Mouse (Mus musculus) forebrain, embryonic 12.5 days (tissue): ENCODE results near the gene Eqtn. TPM values are rescaled to one million over a fixed set of nuclear protein-coding genes. Genes with fewer than 3 reads are reported as not detected.

Experiments
- ATAC-seq: fragments of 200-750 bp; cut with Nextera tagmentation; 2 replicates; pipeline ENCODE4 v1.8.0; 2017; ENCODE audit warnings: moderate TSS enrichment; ENCODE audit not compliant: low FRiP score
- H3K27ac ChIP-seq: fragments of 300-500 bp; sonication (generic); 2 replicates; pipeline ENCODE4 v1.5.1; 2016; ENCODE audit warnings: mild to moderate bottlenecking
- H3K27me3 ChIP-seq: fragments of 300-500 bp; sonication (generic); 2 replicates; pipeline ENCODE4 v1.6.1; 2016; ENCODE audit warnings: mild to moderate bottlenecking
- H3K36me3 ChIP-seq: fragments of 300-500 bp; sonication (generic); replicated peaks from 2 replicates; pipeline ENCODE4 v1.6.1; 2016; ENCODE audit warnings: mild to moderate bottlenecking
- H3K4me1 ChIP-seq: fragments of 300-500 bp; sonication (generic); 2 replicates; pipeline ENCODE4 v1.6.1; 2016
- H3K4me2 ChIP-seq: fragments of 300-500 bp; sonication (generic); 2 replicates; pipeline ENCODE4 v1.6.1; 2016; ENCODE audit warnings: mild to moderate bottlenecking, moderate library complexity
- H3K4me3 ChIP-seq: fragments of 300-500 bp; sonication (generic); replicated peaks from 2 replicates; pipeline ENCODE4 v1.5.1; 2016; ENCODE audit warnings: mild to moderate bottlenecking
- H3K9ac ChIP-seq: fragments of 300-500 bp; sonication (generic); 2 replicates; pipeline ENCODE4 v1.6.1; 2016; ENCODE audit warnings: mild to moderate bottlenecking
- H3K9me3 ChIP-seq: fragments of 300-500 bp; sonication (generic); 2 replicates; pipeline ENCODE4 v1.6.1; 2016
- WGBS: fragments of 180-500 bp; shearing (Covaris S2); methylation state at CpG from one replicate; pipeline ENCODE4 v1.1.7; 2016; 5-methylcytosine and 5-hydroxymethylcytosine counted together
- polyA plus RNA-seq: library from polyadenylated mRNA; unstranded; fragments of >200 nt; fragmentation: Nextera tagmentation; extraction: Ambion mirVana; gene quantifications from 2 replicates; pipeline ENCODE4 v1.2.1, GENCODE M21; 2016

Gene Eqtn
- polyA plus RNA-seq, result 0.18 TPM in 1 of 2 replicates, not detected in the other

DNA sequence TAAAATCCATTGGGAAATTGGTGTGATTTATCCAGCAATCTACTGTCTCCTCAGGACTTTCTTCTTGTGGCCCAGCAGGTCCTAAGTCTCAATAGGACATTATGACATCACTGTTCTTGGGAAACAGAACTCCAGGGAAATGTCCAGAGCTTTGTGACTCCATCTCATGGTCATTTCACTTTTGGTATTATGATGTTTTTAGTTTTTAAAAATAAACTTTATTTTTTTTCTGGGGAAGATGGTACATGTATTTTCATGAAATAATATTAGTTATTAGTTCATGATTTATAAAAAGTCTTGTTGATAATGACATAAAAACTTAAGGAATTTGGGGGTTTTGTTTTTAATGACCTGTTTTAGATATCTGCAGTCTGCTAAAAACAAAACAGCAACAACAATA, at the start of gene Eqtn:
TSS of gene Eqtn (minus strand) at position 101 of the 400 bp plus-strand sequence.
- Histone ChIP-seq H3K4me3 (no peak within 1 kb of the TSS), H3K27me3 (no peaks in the 10 kb centered on the region), H3K36me3 (no peaks in the 10 kb centered on the region), H3K9me3 (no peaks in the 10 kb centered on the region), H3K4me1 (no peaks in the 10 kb centered on the region), H3K27ac (no peak within 1 kb of the TSS), H3K4me2 (no peak within 1 kb of the TSS), H3K9ac (no peak within 1 kb of the TSS)
- ATAC-seq, result no peak

DNA sequence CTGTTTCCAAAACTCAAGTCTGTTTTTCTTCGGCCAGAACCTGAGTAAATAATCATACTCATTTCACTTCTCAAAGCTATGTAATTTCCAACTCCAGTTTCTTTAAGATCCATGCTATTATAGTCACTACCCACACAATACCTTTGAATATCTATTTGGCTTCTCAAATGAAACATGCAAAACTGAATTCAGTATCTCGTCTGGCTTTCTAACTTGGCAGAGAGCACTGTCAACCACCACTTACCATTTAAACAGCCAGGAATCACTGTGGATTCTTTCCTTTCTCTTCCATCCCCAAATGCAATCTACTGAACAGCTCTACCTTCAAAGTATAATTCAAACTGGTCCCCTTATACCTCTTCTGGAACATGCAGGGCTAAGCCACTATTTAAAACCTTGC, 44.7 kb upstream of the Eqtn start:
- H3K4me2 ChIP-seq, result no peak overlapping the region
- H3K27ac ChIP-seq, result no peak overlapping the region
- H3K4me3 ChIP-seq, result no peak overlapping the region
- H3K9ac ChIP-seq, result no peak overlapping the region
- WGBS, result 90% methylated on average over 2 of the region's 2 CpGs
- no peaks in the 10 kb centered on the region for H3K27me3 ChIP-seq
- no peak for ATAC-seq
- H3K36me3 ChIP-seq, result peaks cover 31% of the 10 kb centered on the region
- peaks cover 15% of the 10 kb centered on the region for H3K4me1 ChIP-seq
- H3K9me3 ChIP-seq, result no peaks in the 10 kb centered on the region

DNA sequence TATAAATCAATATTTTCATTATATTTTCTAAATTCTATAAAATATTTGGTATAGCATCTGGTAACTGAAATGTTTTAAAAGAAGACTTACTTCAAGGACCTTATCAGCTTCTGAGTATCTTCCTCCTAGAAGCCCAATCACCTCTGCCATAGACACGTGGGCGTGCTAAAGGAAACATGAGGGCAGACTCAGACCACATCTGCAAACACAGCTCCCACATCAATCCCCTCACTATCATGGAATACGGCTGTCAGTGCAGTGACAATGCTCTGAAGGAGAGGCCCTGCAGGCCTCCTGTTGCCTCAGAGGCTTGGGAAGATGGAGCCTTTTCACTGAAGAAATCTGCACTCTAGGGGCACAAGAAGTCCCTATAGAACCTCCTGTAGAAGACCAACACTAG, 24.1 kb upstream of the Eqtn start:
- Histone ChIP-seq H3K4me2 (no peak overlapping the region), H3K9me3 (no peaks in the 10 kb centered on the region), H3K27me3 (no peaks in the 10 kb centered on the region), H3K9ac (no peak overlapping the region), H3K27ac (no peak overlapping the region), H3K36me3 (peaks cover 50% of the 10 kb centered on the region), H3K4me3 (no peak overlapping the region), H3K4me1 (no peaks in the 10 kb centered on the region)
- no peak for ATAC-seq
- WGBS, result 95% methylated on average over 3 of the region's 3 CpGs

DNA sequence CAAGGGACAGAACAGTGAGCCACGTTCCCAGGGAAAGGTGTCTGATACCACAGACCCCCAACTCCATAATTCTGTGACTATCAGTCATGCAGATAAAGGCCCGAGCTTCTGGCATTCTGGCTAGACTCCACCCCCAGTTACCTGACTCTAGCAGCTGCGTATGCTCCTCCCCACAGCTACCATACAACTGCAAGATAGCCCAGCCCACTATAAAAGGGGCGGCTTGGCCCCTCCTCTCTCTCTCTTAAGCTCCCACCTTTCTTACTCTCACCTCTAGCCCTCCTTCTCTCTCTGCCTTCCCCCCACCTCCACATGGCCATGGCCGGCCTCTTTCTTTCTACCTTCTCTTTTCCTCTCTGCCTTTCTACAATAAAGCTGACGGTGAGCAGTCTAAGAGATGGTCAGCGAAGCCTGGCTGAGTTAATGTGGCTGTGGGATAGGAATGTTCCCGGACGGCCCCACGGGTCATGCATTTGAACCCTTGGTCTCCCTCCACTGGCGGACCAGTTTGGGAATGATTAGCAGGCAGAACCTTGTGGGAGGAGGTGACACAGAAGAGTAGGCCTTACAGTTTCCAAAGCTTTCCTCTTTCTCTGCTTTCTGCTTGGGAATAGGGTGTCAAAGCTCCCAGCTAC, 12.7 kb upstream of the Eqtn start:
- no peak for ATAC-seq
- H3K4me1 ChIP-seq, result no peaks in the 10 kb centered on the region
- 82% methylated on average over 11 of the region's 11 CpGs for WGBS
- no peak overlapping the region for H3K27ac ChIP-seq
- peaks cover 38% of the 10 kb centered on the region for H3K36me3 ChIP-seq
- H3K27me3 ChIP-seq, result no peaks in the 10 kb centered on the region
- H3K4me2 ChIP-seq, result no peak overlapping the region
- H3K4me3 ChIP-seq, result no peak overlapping the region
- H3K9me3 ChIP-seq, result no peaks in the 10 kb centered on the region
- H3K9ac ChIP-seq, result no peak overlapping the region

DNA sequence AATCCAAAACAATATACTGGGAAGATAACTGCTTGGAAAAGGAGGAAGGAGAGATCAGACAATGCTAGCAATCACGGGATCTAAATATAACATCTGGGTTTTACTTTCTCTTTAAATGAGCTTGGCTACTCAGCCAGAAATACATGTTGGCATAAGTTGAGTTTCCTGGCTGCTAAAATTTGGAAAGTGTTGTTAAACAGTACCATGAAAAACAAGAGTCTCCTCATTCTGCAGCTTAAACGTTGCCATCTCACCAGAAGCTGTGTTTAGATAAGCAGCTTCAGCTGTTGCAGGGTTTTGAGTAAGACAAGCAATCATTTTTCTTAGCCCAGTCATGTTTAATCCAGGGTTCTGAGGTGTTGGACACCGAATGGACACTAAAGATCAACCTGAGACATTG, 26.9 kb downstream of the Eqtn start:
- no peak for ATAC-seq
- H3K9ac ChIP-seq, result no peak overlapping the region
- H3K36me3 ChIP-seq, result no peaks in the 10 kb centered on the region
- no peak overlapping the region for H3K4me2 ChIP-seq
- no peaks in the 10 kb centered on the region for H3K4me1 ChIP-seq
- no peak overlapping the region for H3K27ac ChIP-seq
- no peak overlapping the region for H3K4me3 ChIP-seq
- no peaks in the 10 kb centered on the region for H3K9me3 ChIP-seq
- WGBS, result 77% methylated on average over 3 of the region's 3 CpGs
- H3K27me3 ChIP-seq, result no peaks in the 10 kb centered on the region

DNA sequence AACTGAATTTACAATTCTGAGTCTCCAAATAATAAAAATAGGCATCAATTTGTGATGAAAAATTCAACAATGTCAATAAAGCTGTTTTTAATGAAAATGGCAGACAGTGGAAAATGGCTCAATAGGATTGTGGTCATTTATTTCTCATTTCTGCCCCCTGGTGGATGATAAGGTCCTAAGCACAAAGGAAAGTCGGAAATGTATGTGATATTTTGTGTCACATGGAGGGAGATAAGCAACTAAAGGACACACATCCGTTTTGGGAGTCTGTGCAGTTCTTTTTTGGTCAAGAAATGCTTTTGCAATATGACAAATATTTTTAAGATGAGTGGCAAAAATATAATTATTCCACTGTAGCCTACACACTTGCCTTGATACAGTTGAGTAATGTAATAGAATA, 27.9 kb downstream of the Eqtn start:
- ATAC-seq, result no peak
- Histone ChIP-seq H3K4me2 (no peak overlapping the region), H3K27me3 (no peaks in the 10 kb centered on the region), H3K9ac (no peak overlapping the region), H3K4me1 (no peaks in the 10 kb centered on the region), H3K9me3 (no peaks in the 10 kb centered on the region), H3K4me3 (no peak overlapping the region), H3K36me3 (no peaks in the 10 kb centered on the region), H3K27ac (no peak overlapping the region)
- WGBS, result 36% methylated on average over 2 of the region's 2 CpGs

Other genes starting within 250 kb of the Eqtn start
- gene Tek, start 189.6 kb downstream of the Eqtn start, polyA plus RNA-seq, result 6.0 and 6.8 TPM in 2 replicates
- gene Mysm1, start 50.3 kb upstream of the Eqtn start, polyA plus RNA-seq, result 33.6 and 34.8 TPM in 2 replicates
- gene Jun, start 123.4 kb upstream of the Eqtn start, polyA plus RNA-seq, result 101 and 107 TPM in 2 replicates